Mouse (Mus musculus) telencephalon, adult 2 months (tissue): ENCODE results near the gene Ppp1r9b.

ENCODE experiments used
- DNase-seq: peaks from one replicate; pipeline ENCODE4 v3.0.0-alpha.2; 2011; ENCODE audit warnings: low read depth, low spot score

The Ppp1r9b gene

GRCm38 (mm10) chr11:95023481-95023880 is 32.6 kb downstream of the Ppp1r9b start:
- no peak for DNase-seq

GRCm38 (mm10) chr11:95024439-95025184 is 33.8 kb downstream of the Ppp1r9b start:
- DNase-seq, result no peak

- no peak for DNase-seq
These were observed 34.6 kb downstream of the Ppp1r9b start for GRCm38 (mm10) chr11:95025227-95026012.

- DNase-seq, result no peak
These were observed 35.3 kb downstream of the Ppp1r9b start for GRCm38 (mm10) chr11:95026090-95026542.

GRCm38 (mm10) chr11:95026849-95027248 is 36.0 kb downstream of the Ppp1r9b start:
- no peak for DNase-seq

GRCm38 (mm10) chr11:95027850-95028470 is 37.1 kb downstream of the Ppp1r9b start:
- DNase-seq, result no peak

GRCm38 (mm10) chr11:95032945-95033344 is 42.1 kb downstream of the Ppp1r9b start:
- no peak for DNase-seq

- no peak for DNase-seq
These were observed 42.8 kb downstream of the Ppp1r9b start for GRCm38 (mm10) chr11:95033617-95034016.

GRCm38 (mm10) chr11:95034902-95035301 is 44.1 kb downstream of the Ppp1r9b start:
- DNase-seq, result peak; percentile 67

GRCm38 (mm10) chr11:95036521-95036920 is 45.7 kb downstream of the Ppp1r9b start:
- no peak for DNase-seq

- DNase-seq, result peak; percentile 35
These were observed 46.5 kb downstream of the Ppp1r9b start for GRCm38 (mm10) chr11:95037306-95037705.

- peak; percentile 23 for DNase-seq
These were observed 47.5 kb downstream of the Ppp1r9b start for GRCm38 (mm10) chr11:95038156-95038817.

GRCm38 (mm10) chr11:95038818-95039655 is 48.2 kb downstream of the Ppp1r9b start:
- DNase-seq, result no peak

GRCm38 (mm10) chr11:95039766-95040165 is 48.9 kb downstream of the Ppp1r9b start:
- DNase-seq, result no peak

- DNase-seq, result peak; percentile 23
These were observed 49.8 kb downstream of the Ppp1r9b start for GRCm38 (mm10) chr11:95040491-95041138.

- DNase-seq, result peak; percentile 97
These were observed 50.3 kb downstream of the Ppp1r9b start, which contains the start of gene Pdk2 for GRCm38 (mm10) chr11:95041139-95041609. Gene Pdk2, minus strand, starts transcription at chr11:95041354.

- DNase-seq, result peak; percentile 82
These were observed 51.3 kb downstream of the Ppp1r9b start for GRCm38 (mm10) chr11:95042096-95042495.

- no peak for DNase-seq
These were observed 52.2 kb downstream of the Ppp1r9b start for GRCm38 (mm10) chr11:95043060-95043459.

- DNase-seq, result no peak
These were observed 52.8 kb downstream of the Ppp1r9b start for GRCm38 (mm10) chr11:95043608-95044007.
